Mouse (Mus musculus) kidney, embryonic 14.5 days (tissue): ENCODE results near the gene Ap4m1. TPM values are rescaled to one million over a fixed set of nuclear protein-coding genes. Genes with fewer than 3 reads are reported as not detected.
A peak's percentile ranks its signal among the peaks of the same experiment; 100 is the strongest.

ENCODE experiments used
- ATAC-seq: fragments of 200-750 bp; cut with Nextera tagmentation; 2 replicates; pipeline ENCODE4 v1.8.0; 2017; ENCODE audit warnings: moderate number of reproducible peaks, mild to moderate bottlenecking, moderate TSS enrichment, moderate library complexity; ENCODE audit not compliant: low FRiP score, low TSS enrichment
- H3K27ac ChIP-seq: fragments of 300-500 bp; sonication (generic); 2 replicates; pipeline ENCODE4 v1.5.1; 2014; ENCODE audit warnings: low read depth, mild to moderate bottlenecking, low read length, moderate library complexity, mixed read lengths
- H3K27me3 ChIP-seq: fragments of 300-500 bp; sonication (generic); 2 replicates; pipeline ENCODE4 v1.6.1; 2014; ENCODE audit warnings: mild to moderate bottlenecking, low read length; ENCODE audit not compliant: control insufficient read depth, insufficient read depth
- H3K36me3 ChIP-seq: fragments of 300-500 bp; sonication (generic); 2 replicates; pipeline ENCODE4 v1.6.1; 2014; ENCODE audit warnings: low read length, mixed read lengths; ENCODE audit not compliant: control insufficient read depth, insufficient read depth
- H3K4me1 ChIP-seq: fragments of 300-500 bp; sonication (generic); 2 replicates; pipeline ENCODE4 v1.6.1; 2014; ENCODE audit warnings: low read length, mixed read lengths; ENCODE audit not compliant: control insufficient read depth, insufficient read depth
- H3K4me2 ChIP-seq: fragments of 300-500 bp; sonication (generic); replicated peaks from 2 replicates; pipeline ENCODE4 v1.6.1; 2014; ENCODE audit warnings: low read depth, mild to moderate bottlenecking, low read length
- H3K4me3 ChIP-seq: fragments of 300-500 bp; sonication (generic); 2 replicates; pipeline ENCODE4 v1.5.1; 2014; ENCODE audit warnings: mild to moderate bottlenecking, low read length
- H3K9ac ChIP-seq: fragments of 300-500 bp; sonication (generic); 2 replicates; pipeline ENCODE4 v1.6.1; 2014; ENCODE audit warnings: low read depth, mild to moderate bottlenecking, low read length, moderate library complexity
- H3K9me3 ChIP-seq: fragments of 300-500 bp; sonication (generic); 2 replicates; pipeline ENCODE4 v1.6.1; 2016; ENCODE audit warnings: low read length; ENCODE audit not compliant: control insufficient read depth
- WGBS: fragments of 180-500 bp; shearing (Covaris S2); extraction: QIAGEN DNeasy Blood & Tissue Kit; methylation state at CpG from one replicate; pipeline ENCODE4 v1.1.7; 2014; 5-methylcytosine and 5-hydroxymethylcytosine counted together
- polyA plus RNA-seq: library from polyadenylated mRNA; unstranded; fragments of >200 nt; fragmentation: Nextera tagmentation; extraction: Ambion mirVana; gene quantifications from 2 replicates; pipeline ENCODE4 v1.2.1, GENCODE M21; 2014

Ap4m1 gene
- polyA plus RNA-seq: 18.1 and 22.6 TPM in 2 replicates

GRCm38 (mm10) chr5:138171695-138172491, at the start of gene Ap4m1, which contains the start of gene Mcm7:
Gene Ap4m1, plus strand, starts transcription at chr5:138172002.
Gene Mcm7, minus strand, starts transcription at chr5:138172422.
- peak; percentile 91 for ATAC-seq
- H3K4me2 ChIP-seq: peak within 1 kb of the TSS; percentile 80
- peaks cover 61% of the 10 kb centered on the region for H3K36me3 ChIP-seq
- peak within 1 kb of the TSS; percentile 89 for H3K9ac ChIP-seq
- H3K4me1 ChIP-seq: peaks cover 8% of the 10 kb centered on the region
- H3K9me3 ChIP-seq: no peaks in the 10 kb centered on the region
- no peaks in the 10 kb centered on the region for H3K27me3 ChIP-seq
- H3K4me3 ChIP-seq: peak within 1 kb of the TSS; percentile 82
- under 1% methylated on average over 54 of the region's 54 CpGs for WGBS
- H3K27ac ChIP-seq: peak within 1 kb of the TSS; percentile 98

- Histone ChIP-seq H3K27ac (no peak overlapping the region), H3K4me2 (no peak overlapping the region), H3K9ac (no peak overlapping the region), H3K9me3 (no peaks in the 10 kb centered on the region), H3K4me1 (no peaks in the 10 kb centered on the region), H3K27me3 (no peaks in the 10 kb centered on the region), H3K4me3 (no peak overlapping the region), H3K36me3 (peaks cover 70% of the 10 kb centered on the region)
- WGBS: 66% methylated on average over 5 of the region's 5 CpGs
- no peak for ATAC-seq
Measured at GRCm38 (mm10) chr5:138132425-138133064, 39.3 kb upstream of the Ap4m1 start.

- Histone ChIP-seq H3K4me1 (no peaks in the 10 kb centered on the region), H3K4me2 (no peak overlapping the region), H3K9ac (no peak overlapping the region), H3K27me3 (no peaks in the 10 kb centered on the region), H3K36me3 (peaks cover 30% of the 10 kb centered on the region), H3K27ac (no peak overlapping the region), H3K4me3 (no peak overlapping the region), H3K9me3 (no peaks in the 10 kb centered on the region)
- no peak for ATAC-seq
- 68% methylated on average over 4 of the region's 4 CpGs for WGBS
Measured at GRCm38 (mm10) chr5:138137257-138137656, 34.5 kb upstream of the Ap4m1 start.

GRCm38 (mm10) chr5:138137935-138138549, 33.8 kb upstream of the Ap4m1 start:
- ATAC-seq: peak; percentile 59; the same call in 1 of the 2 replicates
- Histone ChIP-seq H3K9ac (no peak overlapping the region), H3K27me3 (no peaks in the 10 kb centered on the region), H3K9me3 (no peaks in the 10 kb centered on the region), H3K4me2 (no peak overlapping the region), H3K36me3 (peaks cover 23% of the 10 kb centered on the region), H3K27ac (no peak overlapping the region), H3K4me1 (no peaks in the 10 kb centered on the region), H3K4me3 (no peak overlapping the region)
- WGBS: 60% methylated on average over 8 of the region's 8 CpGs

GRCm38 (mm10) chr5:138138585-138138984, 33.2 kb upstream of the Ap4m1 start:
- H3K9ac ChIP-seq: no peak overlapping the region
- 74% methylated on average over 4 of the region's 4 CpGs for WGBS
- no peak overlapping the region for H3K4me2 ChIP-seq

GRCm38 (mm10) chr5:138154390-138154789, 17.4 kb upstream of the Ap4m1 start:
- Histone ChIP-seq H3K4me1 (no peaks in the 10 kb centered on the region), H3K9ac (peak overlapping the region; percentile 81; the same call in 1 of the 2 replicates), H3K36me3 (peaks cover 25% of the 10 kb centered on the region), H3K27ac (no peak overlapping the region), H3K4me2 (peak overlapping the region; percentile 70), H3K9me3 (no peaks in the 10 kb centered on the region), H3K27me3 (no peaks in the 10 kb centered on the region), H3K4me3 (peak overlapping the region; percentile 63; the same call in 1 of the 2 replicates)
- WGBS: 80% methylated on average over 3 of the region's 3 CpGs
- no peak for ATAC-seq

More at GRCm38 (mm10) chr5:138138585-138138984, 33.2 kb upstream of the Ap4m1 start:
- Histone ChIP-seq H3K27me3 (no peaks in the 10 kb centered on the region), H3K36me3 (peaks cover 23% of the 10 kb centered on the region), H3K27ac (no peak overlapping the region), H3K4me1 (no peaks in the 10 kb centered on the region), H3K4me3 (no peak overlapping the region), H3K9me3 (no peaks in the 10 kb centered on the region)
- ATAC-seq: no peak

GRCm38 (mm10) chr5:138155443-138155976, 16.3 kb upstream of the Ap4m1 start, which contains the start of gene Zfp113:
Gene Zfp113, minus strand, starts transcription at chr5:138155744.
- under 1% methylated on average over 31 of the region's 31 CpGs for WGBS
- Histone ChIP-seq H3K4me1 (no peaks in the 10 kb centered on the region), H3K9me3 (no peaks in the 10 kb centered on the region), H3K4me3 (peak within 1 kb of the TSS; percentile 63), H3K36me3 (peaks cover 21% of the 10 kb centered on the region), H3K9ac (peak within 1 kb of the TSS; percentile 81), H3K27ac (peak within 1 kb of the TSS; percentile 83), H3K27me3 (no peaks in the 10 kb centered on the region), H3K4me2 (peak within 1 kb of the TSS; percentile 70)
- ATAC-seq: peak; percentile 96

GRCm38 (mm10) chr5:138160224-138160762, 11.5 kb upstream of the Ap4m1 start:
- Histone ChIP-seq H3K27me3 (no peaks in the 10 kb centered on the region), H3K4me3 (peak overlapping the region; percentile 84; the same call in 1 of the 2 replicates), H3K36me3 (peaks cover 28% of the 10 kb centered on the region), H3K9me3 (no peaks in the 10 kb centered on the region), H3K4me2 (peak overlapping the region; percentile 71), H3K27ac (no peak overlapping the region), H3K4me1 (peaks cover 11% of the 10 kb centered on the region; the same call in 1 of the 2 replicates), H3K9ac (peak overlapping the region; percentile 89; the same call in 1 of the 2 replicates)
- 63% methylated on average over 7 of the region's 7 CpGs for whole genome bisulfite sequencing
- no peak for ATAC-seq
